Mouse (Mus musculus) liver, embryonic 11.5 days (tissue): ENCODE measurements around the gene Pkp3. TPM values are rescaled to one million over a fixed set of nuclear protein-coding genes. Genes with fewer than 3 reads are reported as not detected.
"Not testable (repeated sequence)": the region's sequence is repeated elsewhere in the genome, so short reads cannot be mapped to it uniquely, and the experiment has no call there.

Experiments
- ATAC-seq: fragments of 200-750 bp; cut with Nextera tagmentation; replicated peaks from 2 replicates; pipeline ENCODE4 v1.8.0; 2017; ENCODE audit warnings: moderate number of reproducible peaks, mild to moderate bottlenecking, moderate TSS enrichment, moderate library complexity; ENCODE audit not compliant: low FRiP score
- DNase-seq: peaks from one replicate; pipeline ENCODE4 v3.0.0-alpha.2; 2017; ENCODE audit warnings: low spot score
- H3K27ac ChIP-seq: fragments of 300-500 bp; sonication (generic); 2 replicates; pipeline ENCODE4 v1.5.1; 2014; ENCODE audit warnings: mild to moderate bottlenecking, low read depth, low read length, control low read depth
- H3K27me3 ChIP-seq: fragments of 300-500 bp; sonication (generic); replicated peaks from 2 replicates; pipeline ENCODE4 v1.6.1; 2014; ENCODE audit warnings: low read length, mixed read lengths; ENCODE audit not compliant: control insufficient read depth, insufficient read depth
- H3K36me3 ChIP-seq: fragments of 300-500 bp; sonication (generic); 2 replicates; pipeline ENCODE4 v1.6.1; 2014; ENCODE audit warnings: mild to moderate bottlenecking, low read length, moderate library complexity, mixed read lengths; ENCODE audit not compliant: control insufficient read depth, insufficient read depth
- H3K4me1 ChIP-seq: fragments of 300-500 bp; sonication (generic); replicated peaks from 2 replicates; pipeline ENCODE4 v1.6.1; 2014; ENCODE audit warnings: low read length, mixed read lengths; ENCODE audit not compliant: control insufficient read depth, insufficient read depth
- H3K4me2 ChIP-seq: fragments of 300-500 bp; sonication (generic); 2 replicates; pipeline ENCODE4 v1.6.1; 2014; ENCODE audit warnings: mild to moderate bottlenecking, control low read depth, moderate library complexity
- H3K4me3 ChIP-seq: fragments of 300-500 bp; sonication (generic); 2 replicates; pipeline ENCODE4 v1.5.1; 2014; ENCODE audit warnings: low read depth, low read length, control low read depth
- H3K9ac ChIP-seq: fragments of 300-500 bp; sonication (generic); 2 replicates; pipeline ENCODE4 v1.6.1; 2014; ENCODE audit warnings: low read depth, low read length, control low read depth
- H3K9me3 ChIP-seq: fragments of 300-500 bp; sonication (generic); 2 replicates; pipeline ENCODE4 v1.6.1; 2016; ENCODE audit warnings: low read length, inconsistent platforms, mixed read lengths; ENCODE audit not compliant: control insufficient read depth
- WGBS: fragments of 180-500 bp; shearing (Covaris S2); extraction: QIAGEN DNeasy Blood & Tissue Kit; methylation state at CpG from one replicate; pipeline ENCODE4 v1.1.7; 2014; 5-methylcytosine and 5-hydroxymethylcytosine counted together
- polyA plus RNA-seq: library from polyadenylated mRNA; unstranded; fragments of >200 nt; fragmentation: Nextera tagmentation; extraction: Ambion mirVana; gene quantifications from 2 replicates; pipeline ENCODE4 v1.2.1, GENCODE M21; 2014

The Pkp3 gene
- 1.9 and 2.7 TPM in 2 replicates for polyA plus RNA-seq

- no peak within 1 kb of the TSS for H3K4me2 ChIP-seq
- H3K4me3 ChIP-seq, result no peak within 1 kb of the TSS
- H3K9ac ChIP-seq, result no peak within 1 kb of the TSS
- 85% methylated on average over 15 of the region's 15 CpGs for WGBS
- no peaks in the 10 kb centered on the region for H3K36me3 ChIP-seq
- no peaks in the 10 kb centered on the region for H3K4me1 ChIP-seq
- ATAC-seq (no peak), DNase-seq (peak; percentile 30)
- H3K9me3 ChIP-seq, result no peaks in the 10 kb centered on the region
- no peak within 1 kb of the TSS for H3K27ac ChIP-seq
- H3K27me3 ChIP-seq, result peaks cover 32% of the 10 kb centered on the region
These were observed at the start of gene Pkp3 for GRCm38 (mm10) chr7:141077841-141078240. Pkp3 (plus strand) TSS chr7:141078218.

DNA sequence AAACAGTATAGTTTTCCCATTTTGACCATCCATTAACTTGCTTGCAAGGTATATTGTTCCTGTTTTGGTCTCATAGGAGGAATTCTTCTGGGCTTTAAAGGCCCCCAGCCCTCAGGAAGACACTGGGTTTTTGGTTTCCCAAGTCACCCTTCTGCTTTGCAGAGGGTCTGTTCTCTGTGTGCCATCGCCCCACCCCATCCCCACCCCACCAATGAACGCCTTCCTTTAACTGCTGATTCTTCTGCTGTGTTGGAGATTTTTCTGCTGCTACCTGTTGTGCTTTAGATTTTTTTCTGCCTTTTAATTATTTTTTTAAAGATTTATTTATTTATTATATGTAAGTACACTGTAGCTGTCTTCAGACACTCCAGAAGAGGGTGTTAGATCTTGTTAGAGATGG, 49.2 kb upstream of the Pkp3 start, which contains the start of gene Gm17387:
Gene Gm17387 (plus strand): TSS at position 301 of the 400 bp plus-strand sequence.
- H3K27ac ChIP-seq, result no peak within 1 kb of the TSS
- WGBS, result 93% methylated on average over 2 of the region's 2 CpGs

GRCm38 (mm10) chr7:141030390-141030789, 47.6 kb upstream of the Pkp3 start:
- H3K4me3 ChIP-seq, result no peak overlapping the region
- H3K9ac ChIP-seq, result no peak overlapping the region
- no peak for DNase-seq
- H3K4me2 ChIP-seq, result no peak overlapping the region
- peaks cover 17% of the 10 kb centered on the region; the same call in 1 of the 2 replicates for H3K4me1 ChIP-seq
- H3K27ac ChIP-seq, result no peak overlapping the region
- H3K27me3 ChIP-seq, result no peaks in the 10 kb centered on the region
- H3K36me3 ChIP-seq, result no peaks in the 10 kb centered on the region
- ATAC-seq, result no peak
- no peaks in the 10 kb centered on the region for H3K9me3 ChIP-seq
- WGBS, result 57% methylated on average over 3 of the region's 3 CpGs

More for the DNA sequence above, 49.2 kb upstream of the Pkp3 start, which contains the start of gene Gm17387:
- ATAC-seq (no peak), DNase-seq (no peak)
- H3K9me3 ChIP-seq, result no peaks in the 10 kb centered on the region
- H3K9ac ChIP-seq, result no peak within 1 kb of the TSS
- no peak within 1 kb of the TSS for H3K4me3 ChIP-seq
- H3K4me1 ChIP-seq, result peaks cover 17% of the 10 kb centered on the region; the same call in 1 of the 2 replicates
- H3K4me2 ChIP-seq, result no peak within 1 kb of the TSS
- H3K36me3 ChIP-seq, result no peaks in the 10 kb centered on the region
- no peaks in the 10 kb centered on the region for H3K27me3 ChIP-seq

- Histone ChIP-seq H3K9ac (no peak overlapping the region), H3K27ac (no peak overlapping the region; the same call in 1 of the 2 replicates), H3K4me3 (no peak overlapping the region), H3K36me3 (no peaks in the 10 kb centered on the region), H3K27me3 (no peaks in the 10 kb centered on the region), H3K4me2 (no peak overlapping the region), H3K9me3 (no peaks in the 10 kb centered on the region), H3K4me1 (peaks cover 12% of the 10 kb centered on the region; the same call in 1 of the 2 replicates)
- ATAC-seq (peak; percentile 77), DNase-seq (no peak)
- 60% methylated on average over 9 of the region's 9 CpGs for WGBS
These were observed 45.4 kb upstream of the Pkp3 start for GRCm38 (mm10) chr7:141032458-141033167.

- 83% methylated on average over 1 of the region's 2 CpGs for WGBS
- H3K4me3 ChIP-seq, result not testable (repeated sequence)
These were observed 41.4 kb upstream of the Pkp3 start for GRCm38 (mm10) chr7:141036624-141037023.

DNA sequence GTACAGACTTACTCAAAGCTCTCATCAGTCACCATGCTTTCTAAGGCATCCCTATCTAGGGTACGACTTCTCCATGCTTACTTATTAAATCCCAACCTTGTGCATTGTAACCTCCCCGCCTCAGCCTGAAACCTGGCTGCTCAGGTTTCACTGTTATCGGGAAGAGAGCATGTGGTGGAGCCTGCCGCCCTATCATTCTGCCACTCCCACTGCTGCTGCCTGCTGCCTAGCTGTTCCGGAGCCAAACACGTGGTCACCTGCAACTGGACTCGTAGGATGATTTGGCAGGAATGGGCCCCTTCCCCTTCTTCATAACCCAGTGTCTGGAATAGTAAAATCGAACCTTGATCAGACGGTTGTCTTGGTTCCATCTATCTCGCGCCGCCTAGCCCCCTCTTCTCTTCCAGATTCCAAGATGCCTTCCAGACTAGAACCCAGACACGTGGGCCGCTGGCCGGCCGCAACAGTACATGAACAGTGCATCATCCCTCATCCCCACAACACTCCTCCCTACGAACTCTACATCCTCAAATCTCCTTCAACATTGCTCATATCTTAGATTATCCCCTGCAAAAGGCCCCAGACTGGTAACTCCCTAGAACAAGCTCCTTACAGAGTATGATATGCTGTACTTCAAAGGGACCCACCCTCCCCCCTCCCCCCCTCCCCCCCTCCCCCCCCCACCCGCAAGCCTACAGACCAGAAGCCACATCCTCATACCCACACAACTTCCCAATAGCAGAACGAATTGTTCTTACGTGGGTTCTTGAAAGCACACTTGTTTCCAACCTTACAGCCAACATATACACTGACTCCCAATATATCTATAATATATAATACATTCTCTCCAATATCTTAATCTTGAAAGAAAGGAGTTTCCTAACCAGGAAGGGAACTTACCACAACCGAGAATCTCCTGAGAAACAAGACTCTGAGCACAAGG, 39.7 kb upstream of the Pkp3 start:
- Histone ChIP-seq H3K27ac (no peak overlapping the region), H3K4me1 (peaks cover 28% of the 10 kb centered on the region), H3K9ac (no peak overlapping the region), H3K27me3 (no peaks in the 10 kb centered on the region), H3K4me2 (no peak overlapping the region), H3K4me3 (no peak overlapping the region), H3K36me3 (no peaks in the 10 kb centered on the region), H3K9me3 (no peaks in the 10 kb centered on the region)
- WGBS, result 50% methylated on average over 20 of the region's 21 CpGs
- ATAC-seq, result peak; percentile 56
- no peak for DNase-seq

More at GRCm38 (mm10) chr7:141036624-141037023, 41.4 kb upstream of the Pkp3 start:
- H3K27me3 ChIP-seq, DNase-seq, ATAC-seq, H3K4me2 ChIP-seq, H3K36me3 ChIP-seq, H3K9me3 ChIP-seq, H3K27ac ChIP-seq, H3K9ac ChIP-seq: not testable (repeated sequence)
- peaks cover 22% of the 10 kb centered on the region for H3K4me1 ChIP-seq

DNA sequence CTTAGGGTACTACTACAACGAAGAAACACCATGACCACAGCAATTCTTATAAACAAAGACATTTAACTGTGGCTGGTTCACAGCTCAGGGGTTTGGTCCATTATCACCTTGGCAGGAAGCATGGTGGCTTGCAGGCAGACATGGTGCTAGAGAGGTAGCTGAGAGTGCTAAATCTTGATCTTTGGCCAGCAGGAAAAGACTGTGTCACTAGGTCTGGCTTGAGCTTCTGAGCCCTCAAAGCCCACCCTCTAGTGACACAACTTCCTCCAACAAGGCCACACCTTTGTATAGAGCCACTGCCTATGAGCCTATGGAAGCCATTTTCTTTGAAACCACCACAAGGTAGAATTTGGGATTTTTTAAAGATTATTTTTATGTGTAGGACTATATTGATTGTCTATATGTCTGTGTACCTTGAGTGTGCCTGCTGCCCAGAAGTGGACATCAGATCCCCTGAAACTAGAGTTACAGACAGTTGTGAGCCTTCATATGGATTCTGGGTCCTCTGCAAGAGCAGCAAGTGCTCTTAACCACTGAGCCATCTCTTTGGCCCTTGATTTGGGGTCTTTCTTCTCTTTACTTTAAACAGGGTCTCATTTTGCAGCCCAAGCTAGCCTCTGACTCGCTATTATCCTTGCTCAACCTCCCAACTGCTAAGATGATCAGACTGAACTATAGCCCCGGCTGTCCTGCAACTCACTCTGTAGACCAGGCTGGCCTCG, 38.5 kb upstream of the Pkp3 start:
- Histone ChIP-seq H3K9me3 (no peaks in the 10 kb centered on the region), H3K36me3 (no peaks in the 10 kb centered on the region), H3K4me1 (peaks cover 29% of the 10 kb centered on the region), H3K4me2 (no peak overlapping the region), H3K27me3 (no peaks in the 10 kb centered on the region), H3K4me3 (no peak overlapping the region), H3K27ac (no peak overlapping the region), H3K9ac (no peak overlapping the region)
- no peak for ATAC-seq
- 85% methylated on average over 4 of the region's 4 CpGs for WGBS
- no peak for DNase-seq
